Mouse (Mus musculus) heart, postnatal 25 days (tissue): ENCODE results near the gene Ccdc115. TPM values are rescaled to one million over a fixed set of nuclear protein-coding genes. Genes with fewer than 3 reads are reported as not detected.

Experiments
- DNase-seq: peaks from one replicate; pipeline ENCODE4 v3.0.0; 2022; ENCODE audit warnings: low spot score
- intact Hi-C: fragments of 180-260 bp; cut with DNase I; formaldehyde crosslinking; loops from one replicate; pipeline ENCODE4 v1.15.1; 2025
- microRNA-seq: library from miRNA; unstranded; fragments of <30 nt; microRNA quantifications from one replicate; pipeline ENCODE4 v1.2.0, GENCODE M21; 2022
- total RNA-seq, 2 experiments: library from RNA; stranded (reverse); gene quantifications; 2 replicates each; pipeline ENCODE4 v1.2.3; 2021

Gene Ccdc115
- total RNA-seq, 2 experiments from 2014 or later = 14.9 to 15.3 TPM

GRCm38 (mm10) chr1:34387346-34388327 is 51.8 kb downstream of the Ccdc115 start:
- intact Hi-C loops = no loop called here
- no peak for DNase-seq

Small RNA genes within 50 kb of the gene (microRNA-seq; reads per million reads assigned to microRNA genes)
- 0.83 reads per million for gene Mir5103

Other genes starting within 250 kb of the Ccdc115 start
- 10 to 100 TPM; 29.2 to 31.4 TPM for gene Imp4, start 179 bp upstream of the Ccdc115 start, total RNA-seq
- gene Ptpn18, start 20.1 kb upstream of the Ccdc115 start, total RNA-seq = 1 to 10 TPM; 4.2 to 5.6 TPM
- not detected for gene Prss39, start 58.7 kb upstream of the Ccdc115 start, total RNA-seq
- not detected for gene Cfc1, start 96.0 kb upstream of the Ccdc115 start, total RNA-seq
- gene Prss40, start 121.3 kb upstream of the Ccdc115 start, total RNA-seq = not detected
- gene Amer3, start 140.0 kb upstream of the Ccdc115 start, total RNA-seq = not detected